Mouse (Mus musculus) left cerebral cortex, postnatal 14 days (tissue): ENCODE results near the gene Gnat1. TPM values are rescaled to one million over a fixed set of nuclear protein-coding genes. Genes with fewer than 3 reads are reported as not detected.
A peak's percentile ranks its signal among the peaks of the same experiment; 100 is the strongest.

Experiments
- DNase-seq, 2 experiments: peaks; one replicate each; pipeline ENCODE4 v3.0.0; 2021 to 2022; ENCODE audit warnings: low spot score in 2 of 2, mixed read lengths in 1 of 2
- intact Hi-C: fragments of 180-260 bp; cut with DNase I; formaldehyde crosslinking; loops from one replicate; pipeline ENCODE4 v1.15.1; 2025
- total RNA-seq, 2 experiments: library from RNA; stranded (reverse); gene quantifications; 2 replicates each; pipeline ENCODE4 v1.2.3; 2021

Gnat1 gene
- total RNA-seq, 2 experiments from 2014 or later = 0.42 to 0.66 TPM

GRCm38 (mm10) chr9:107654585-107654984, 24.9 kb downstream of the Gnat1 start:
- intact Hi-C loops = no loop called here
- DNase-seq = no peak

DNA sequence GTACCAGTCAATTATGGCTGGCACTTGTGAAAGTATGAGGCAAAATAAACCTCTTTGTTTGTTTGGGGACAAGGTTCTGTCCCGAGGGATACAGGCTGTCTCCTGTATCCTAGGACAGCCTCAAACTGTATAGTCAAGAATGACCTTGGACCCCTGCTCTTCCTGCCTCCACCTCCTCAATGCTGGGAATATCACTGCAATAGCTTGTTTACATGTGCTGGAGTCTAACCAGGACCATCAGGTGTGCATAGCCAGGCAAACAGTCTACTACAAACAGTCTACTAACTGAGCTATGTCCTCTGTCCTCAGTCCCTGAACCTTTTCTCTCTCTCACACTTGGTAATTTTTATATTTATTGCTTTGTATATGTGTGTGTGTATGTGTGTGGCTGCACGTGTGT, 26.0 kb downstream of the Gnat1 start:
- no peak for DNase-seq

DNA sequence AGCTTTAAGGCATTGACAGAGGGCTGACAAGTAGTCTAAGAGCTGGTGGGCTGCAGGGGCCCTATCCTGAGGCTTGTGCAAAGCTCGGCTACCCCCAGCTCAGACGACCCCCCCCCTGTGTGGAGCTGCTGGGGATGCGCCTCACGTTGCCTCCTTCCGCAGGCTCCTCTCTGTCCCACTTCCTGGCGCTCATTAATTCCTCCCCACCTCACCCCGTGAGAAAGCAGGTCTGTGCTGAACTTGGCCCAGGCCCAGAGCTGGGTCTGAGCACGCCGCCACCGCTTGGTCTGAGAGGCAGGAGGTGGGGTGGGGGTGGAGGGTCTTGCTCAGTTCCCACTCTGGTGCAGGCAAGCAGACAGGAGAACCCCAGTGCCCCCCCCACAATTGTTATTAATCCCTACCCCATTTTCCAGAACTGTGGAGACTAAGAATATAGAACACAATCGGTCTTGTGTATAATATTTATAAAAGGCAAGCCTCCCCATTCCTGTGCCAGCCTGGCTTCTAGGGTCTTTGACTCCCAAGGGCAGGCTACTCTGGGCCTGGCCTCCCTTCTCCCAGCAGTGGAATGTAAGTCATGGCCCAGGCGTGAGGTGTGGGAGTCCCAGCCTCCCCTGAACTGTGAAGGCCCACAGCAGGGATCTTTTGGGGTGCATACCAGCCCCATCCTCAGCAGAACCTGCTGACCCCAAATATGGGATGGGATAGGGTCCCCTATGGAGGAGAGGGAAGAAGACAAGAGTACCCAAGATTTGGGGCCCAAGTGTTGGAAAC, 28.6 kb downstream of the Gnat1 start:
- intact Hi-C loops = no loop called here
- no peak for DNase-seq

More for the DNA sequence above, 26.0 kb downstream of the Gnat1 start:
- intact Hi-C loops = no loop called here

DNA sequence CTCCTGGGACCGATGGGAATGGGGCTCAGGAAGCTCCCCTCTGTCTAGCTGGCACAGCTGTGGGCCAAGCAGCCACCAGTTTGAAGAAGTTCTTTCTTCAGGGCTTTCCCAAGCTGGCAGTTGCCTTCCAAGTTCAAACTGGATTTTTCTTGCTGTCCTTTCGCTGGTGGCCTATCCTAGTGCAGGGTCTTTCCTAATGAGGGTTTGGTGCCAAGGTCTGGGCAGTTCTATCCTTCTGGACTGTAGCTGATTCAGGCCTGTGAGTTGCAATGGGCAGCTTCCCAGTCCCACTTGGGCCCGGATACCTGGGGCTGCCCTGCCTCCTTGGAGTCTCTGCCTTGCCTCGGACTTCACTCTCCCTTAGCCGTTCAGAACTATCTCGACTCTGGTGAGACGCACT, 29.3 kb downstream of the Gnat1 start:
- DNase-seq = no peak
- intact Hi-C loops = no loop called here

- intact Hi-C loops = loop anchor here (5.0 kb wide), 1 partner anchor 84 kb away; no protein-coding TSS in a partner anchor
- no peak for DNase-seq
Observed at GRCm38 (mm10) chr9:107648767-107649166, 30.7 kb downstream of the Gnat1 start.

- intact Hi-C loops = loop anchor here (5.0 kb wide), 1 partner anchor 85 kb away; no protein-coding TSS in a partner anchor
- DNase-seq = no peak
Observed at GRCm38 (mm10) chr9:107646975-107647374, 32.5 kb downstream of the Gnat1 start.

- intact Hi-C loops = loop anchor here (1.0 to 5.0 kb wide), 3 partner anchors 19 to 87 kb away; no protein-coding TSS in a partner anchor
- peak in 1 of 2 experiments; percentile 85 for DNase-seq
Observed at GRCm38 (mm10) chr9:107645577-107645976, 33.9 kb downstream of the Gnat1 start.

- no peak for DNase-seq
- intact Hi-C loops = loop anchor here (1.0 to 5.0 kb wide), 3 partner anchors 18 to 87 kb away; no protein-coding TSS in a partner anchor
Observed at GRCm38 (mm10) chr9:107645153-107645510, 34.4 kb downstream of the Gnat1 start.

DNA sequence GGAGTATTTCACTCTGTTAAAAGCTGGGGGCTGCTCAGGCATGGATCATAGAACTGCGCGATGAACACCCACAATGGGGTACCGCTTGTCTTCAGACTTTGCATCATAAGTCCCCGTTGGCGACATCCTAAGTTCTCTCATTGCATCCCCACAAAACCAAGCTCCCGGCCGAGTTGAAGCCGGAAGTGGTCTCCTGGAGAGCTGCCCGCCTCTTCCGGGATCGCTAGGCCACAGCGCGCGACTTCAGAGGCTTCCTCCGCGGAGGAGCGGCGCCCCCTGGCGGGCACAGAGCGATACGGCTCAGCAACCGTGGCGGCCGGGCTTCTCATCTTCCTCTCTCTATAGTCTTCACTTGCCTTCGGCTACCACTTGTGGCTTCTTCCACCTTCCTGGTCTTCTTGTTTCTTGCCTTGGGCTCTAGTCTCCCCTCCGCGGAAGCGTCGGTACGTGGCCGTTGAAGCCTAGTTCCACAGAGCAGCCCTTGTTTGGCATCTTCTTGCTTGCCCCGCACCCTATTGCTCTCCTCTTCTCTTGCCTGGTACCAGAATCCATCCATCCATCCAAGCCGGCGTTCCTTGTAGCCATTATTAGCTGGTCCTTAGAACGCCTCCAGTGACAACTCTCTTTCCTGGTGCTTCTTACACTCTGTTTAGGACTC, 34.9 kb downstream of the Gnat1 start:
- DNase-seq = peak; percentile 87 to 93
- intact Hi-C loops = loop anchor here (1.0 to 5.0 kb wide), 4 partner anchors 18 to 88 kb away; no protein-coding TSS in a partner anchor

DNA sequence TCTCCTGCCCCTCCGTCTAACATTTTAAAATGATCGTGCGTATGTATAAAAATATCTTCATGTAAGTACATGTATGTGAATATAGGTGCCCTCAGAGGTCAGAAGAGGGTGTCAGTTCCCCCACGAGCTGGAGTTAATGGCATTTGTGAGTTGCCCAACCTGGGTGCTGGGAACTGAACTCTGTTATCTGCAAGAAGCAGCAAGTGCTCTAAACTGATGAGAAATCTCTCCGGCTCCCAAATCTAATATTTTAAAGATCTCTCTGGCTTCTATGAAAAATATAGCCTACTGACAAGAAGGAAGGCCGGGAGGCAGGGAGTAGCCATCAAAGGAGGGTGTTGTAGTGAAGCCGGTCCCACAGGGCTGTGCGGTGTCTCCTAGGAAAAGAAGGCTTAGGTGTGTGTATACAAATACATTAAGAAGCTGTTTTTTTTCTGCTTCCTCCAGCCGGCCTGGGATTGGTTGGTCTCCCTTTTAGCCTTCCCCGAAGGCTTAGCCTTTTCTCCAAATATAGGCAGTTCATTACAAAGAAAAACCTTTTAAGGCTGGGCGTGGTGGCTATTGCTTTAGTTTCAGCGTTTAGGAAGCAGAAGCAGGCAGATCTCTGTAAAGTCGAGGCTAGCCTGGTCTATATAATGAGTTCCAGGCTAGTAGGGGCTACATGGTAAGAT, 35.8 kb downstream of the Gnat1 start:
- DNase-seq = no peak
- intact Hi-C loops = loop anchor here (1.0 to 2.0 kb wide), 2 partner anchors 17 to 41 kb away; no protein-coding TSS in a partner anchor

- intact Hi-C loops = no loop called here
- DNase-seq = no peak
Observed at GRCm38 (mm10) chr9:107641666-107642065, 37.8 kb downstream of the Gnat1 start.

DNA sequence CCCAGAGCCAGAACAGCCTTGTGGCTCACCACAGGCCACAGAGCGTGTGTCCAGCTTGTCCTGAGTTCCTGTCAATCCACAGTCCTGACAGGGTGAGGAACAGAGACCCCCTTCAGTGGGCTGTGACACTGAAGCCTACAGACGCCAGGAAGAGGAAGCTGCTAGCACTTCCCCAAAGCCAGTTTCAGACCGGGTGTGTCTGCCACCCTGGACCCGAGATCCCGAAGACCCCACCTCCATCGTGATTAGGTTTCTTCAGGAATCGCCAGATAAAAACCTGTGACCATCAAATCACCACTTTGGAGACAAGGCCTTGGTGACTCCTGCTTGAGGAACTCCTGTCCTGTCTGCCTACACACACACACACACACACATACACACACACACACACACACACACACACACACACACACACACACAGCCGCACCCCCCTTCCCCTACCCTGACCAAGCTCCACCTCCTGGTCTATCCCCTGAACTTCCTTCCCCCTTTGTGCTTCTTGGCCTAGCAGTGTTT, 39.2 kb downstream of the Gnat1 start:
- no peak for DNase-seq
- intact Hi-C loops = no loop called here

DNA sequence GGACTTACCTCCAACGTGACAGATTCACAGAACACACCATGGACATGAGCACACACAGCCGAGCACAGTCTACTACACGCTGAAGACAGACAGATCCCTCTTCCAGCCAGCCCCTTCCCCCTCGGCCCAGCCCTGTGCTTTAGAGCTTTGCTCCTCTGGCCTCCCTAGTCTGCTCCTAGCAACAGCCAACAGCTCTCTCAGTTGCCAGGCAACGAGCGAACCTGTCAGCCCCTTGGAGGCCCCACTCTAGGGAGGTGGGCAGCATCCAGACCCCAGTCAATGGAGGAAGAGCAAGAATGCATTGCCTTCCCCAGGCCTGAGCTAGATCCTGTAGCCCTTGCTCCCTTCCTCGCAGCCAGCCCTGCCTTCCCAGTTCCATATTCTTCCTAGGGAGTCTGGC, 42.4 kb downstream of the Gnat1 start:
- intact Hi-C loops = no loop called here
- no peak for DNase-seq

- peak; percentile 91 for DNase-seq
- intact Hi-C loops = no loop called here
Observed at GRCm38 (mm10) chr9:107635279-107636028, 44.1 kb downstream of the Gnat1 start, which contains the start of gene Gnai2. Gene Gnai2, minus strand, starts transcription at chr9:107635367.

DNA sequence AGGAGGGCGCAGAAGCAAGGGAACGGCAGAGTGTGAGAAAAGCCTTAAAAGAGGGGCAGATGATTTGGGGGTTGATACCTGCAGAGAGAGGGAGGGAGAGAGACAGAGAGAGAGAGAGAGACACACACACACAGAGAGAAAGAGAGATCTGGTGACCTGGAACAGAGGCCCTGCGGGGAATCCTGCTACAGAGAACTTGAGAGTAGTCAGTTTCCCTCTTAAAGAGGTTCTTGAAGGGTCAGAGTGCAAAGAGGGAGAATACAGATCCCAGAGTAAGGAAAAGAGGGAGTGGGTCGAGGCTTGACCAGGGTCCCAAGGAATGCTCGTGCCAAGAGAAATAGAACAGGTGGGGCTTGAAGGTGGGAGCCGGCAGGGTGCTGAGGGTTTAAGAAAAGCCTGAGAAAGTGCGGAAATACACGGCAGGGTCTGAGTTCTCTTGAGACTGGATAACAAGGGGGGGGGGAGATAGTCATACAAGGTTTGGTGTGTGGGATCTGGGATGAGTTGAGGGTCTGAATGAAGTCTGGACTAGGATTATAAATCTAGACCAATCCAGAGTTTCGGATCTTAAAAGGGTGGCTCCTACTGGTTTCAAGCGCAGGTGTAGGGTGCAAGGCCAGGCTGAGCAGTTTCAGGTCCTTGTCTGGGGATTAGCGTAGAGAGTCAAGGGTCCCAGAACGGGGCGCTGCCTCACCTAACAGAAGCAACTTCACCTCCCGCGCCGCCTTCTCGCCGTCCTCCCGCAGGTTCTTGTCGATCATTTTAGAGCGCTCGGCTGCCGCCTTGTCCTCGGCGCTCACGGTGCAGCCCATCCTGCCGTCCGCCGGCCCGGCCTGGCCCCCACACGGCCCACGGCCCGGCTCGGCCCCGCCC, 44.9 kb downstream of the Gnat1 start:
- intact Hi-C loops = no loop called here
- DNase-seq = no peak

DNA sequence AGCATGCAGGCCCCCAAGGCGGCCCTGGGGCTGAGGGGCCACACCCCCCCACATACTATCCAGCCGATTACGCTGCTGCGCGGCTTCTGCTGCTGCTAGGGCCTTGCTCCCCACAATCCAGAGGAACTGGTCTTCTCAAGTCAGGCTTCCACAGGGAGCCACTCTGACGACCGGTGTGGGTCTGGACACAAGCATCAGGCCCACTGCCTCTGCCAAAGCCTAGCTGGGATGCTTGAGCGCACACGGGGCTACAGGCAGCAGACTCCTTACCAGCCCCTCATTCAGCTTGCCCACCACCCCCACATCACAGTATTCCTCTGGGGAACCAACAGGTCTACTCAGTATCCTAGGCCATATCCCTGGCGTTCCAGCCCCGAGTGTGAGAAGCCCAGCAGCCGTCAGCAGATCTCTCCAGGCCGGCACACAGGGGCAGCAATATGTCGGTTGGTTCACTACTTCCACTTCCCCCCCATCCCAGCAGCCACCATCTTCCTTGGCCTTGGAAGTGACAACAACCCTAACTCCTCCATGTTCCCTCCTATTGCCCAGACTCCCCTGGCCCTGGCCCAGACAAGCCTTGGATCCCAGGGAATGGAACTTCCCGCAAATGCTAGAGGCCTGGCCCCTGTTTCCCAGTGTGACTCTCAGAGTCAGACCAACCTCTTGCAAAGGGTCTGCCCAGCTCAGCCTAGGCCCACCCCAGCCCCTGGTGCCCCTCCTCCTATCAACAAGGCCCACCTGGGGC, 45.7 kb downstream of the Gnat1 start:
- intact Hi-C loops = no loop called here
- DNase-seq = no peak

GRCm38 (mm10) chr9:107633091-107633660, 46.3 kb downstream of the Gnat1 start:
- intact Hi-C loops = no loop called here
- DNase-seq = peak; percentile 69 to 76
